Mouse (Mus musculus) limb, embryonic 13.5 days (tissue): ENCODE results near the gene Rab3d. TPM values are rescaled to one million over a fixed set of nuclear protein-coding genes. Genes with fewer than 3 reads are reported as not detected.
A peak's percentile ranks its signal among the peaks of the same experiment; 100 is the strongest.

ENCODE experiments used
- ATAC-seq: fragments of 200-750 bp; cut with Nextera tagmentation; 2 replicates; pipeline ENCODE4 v1.8.0; 2017; ENCODE audit warnings: low read depth, moderate number of reproducible peaks, moderate TSS enrichment; ENCODE audit not compliant: low FRiP score
- H3K27ac ChIP-seq: fragments of 300-500 bp; sonication (generic); 2 replicates; pipeline ENCODE4 v1.5.1; 2015; ENCODE audit warnings: inconsistent platforms, mild to moderate bottlenecking, moderate library complexity
- H3K27me3 ChIP-seq: fragments of 300-500 bp; sonication (generic); 2 replicates; pipeline ENCODE4 v1.6.1; 2015; ENCODE audit warnings: mild to moderate bottlenecking, inconsistent platforms
- H3K36me3 ChIP-seq: fragments of 300-500 bp; sonication (generic); 2 replicates; pipeline ENCODE4 v1.6.1; 2015; ENCODE audit warnings: inconsistent platforms, mild to moderate bottlenecking, moderate library complexity
- H3K4me1 ChIP-seq: fragments of 300-500 bp; sonication (generic); 2 replicates; pipeline ENCODE4 v1.6.1; 2015; ENCODE audit warnings: inconsistent platforms
- H3K4me2 ChIP-seq: fragments of 300-500 bp; sonication (generic); replicated peaks from 2 replicates; pipeline ENCODE4 v1.6.1; 2015; ENCODE audit warnings: inconsistent platforms, mild to moderate bottlenecking, moderate library complexity
- H3K4me3 ChIP-seq: fragments of 300-500 bp; sonication (generic); 2 replicates; pipeline ENCODE4 v1.5.1; 2015; ENCODE audit warnings: moderate library complexity, mild to moderate bottlenecking, inconsistent platforms
- H3K9ac ChIP-seq: fragments of 300-500 bp; sonication (generic); 2 replicates; pipeline ENCODE4 v1.6.1; 2015; ENCODE audit warnings: mild to moderate bottlenecking, inconsistent platforms
- H3K9me3 ChIP-seq: fragments of 300-500 bp; sonication (generic); 2 replicates; pipeline ENCODE4 v1.6.1; 2016; ENCODE audit warnings: inconsistent platforms
- WGBS: fragments of 180-500 bp; shearing (Covaris S2); methylation state at CpG from one replicate; pipeline ENCODE4 v1.1.7; 2015; 5-methylcytosine and 5-hydroxymethylcytosine counted together
- polyA plus RNA-seq: library from polyadenylated mRNA; unstranded; fragments of >200 nt; fragmentation: Nextera tagmentation; extraction: Ambion mirVana; gene quantifications from 2 replicates; pipeline ENCODE4 v1.2.1, GENCODE M21; 2015

Rab3d gene
- polyA plus RNA-seq, 1 experiment from 2014 or later: 14.0 TPM

GRCm38 (mm10) chr9:21924099-21924493, 6.1 kb upstream of the Rab3d start:
- H3K27me3 ChIP-seq: no peaks in the 10 kb centered on the region
- no peak overlapping the region for H3K9ac ChIP-seq
- H3K4me2 ChIP-seq: no peak overlapping the region
- no peaks in the 10 kb centered on the region; the same call in 1 of the 2 replicates for H3K9me3 ChIP-seq
- 80% methylated on average over 6 of the region's 6 CpGs for WGBS
- H3K4me1 ChIP-seq: peaks cover 13% of the 10 kb centered on the region
- H3K27ac ChIP-seq: no peak overlapping the region
- peaks cover 12% of the 10 kb centered on the region for H3K36me3 ChIP-seq
- no peak overlapping the region for H3K4me3 ChIP-seq
- ATAC-seq: no peak

GRCm38 (mm10) chr9:21923490-21924098, 5.6 kb upstream of the Rab3d start:
- Histone ChIP-seq H3K9ac (no peak overlapping the region), H3K4me2 (no peak overlapping the region), H3K4me1 (peaks cover 13% of the 10 kb centered on the region), H3K27ac (no peak overlapping the region), H3K4me3 (no peak overlapping the region), H3K27me3 (no peaks in the 10 kb centered on the region), H3K9me3 (no peaks in the 10 kb centered on the region; the same call in 1 of the 2 replicates), H3K36me3 (peaks cover 12% of the 10 kb centered on the region)
- 64% methylated on average over 3 of the region's 3 CpGs for WGBS
- no peak for ATAC-seq

GRCm38 (mm10) chr9:21923036-21923435, 5.0 kb upstream of the Rab3d start:
- Histone ChIP-seq H3K4me1 (peaks cover 13% of the 10 kb centered on the region), H3K27me3 (no peaks in the 10 kb centered on the region), H3K36me3 (peaks cover 12% of the 10 kb centered on the region), H3K27ac (no peak overlapping the region), H3K9me3 (no peaks in the 10 kb centered on the region; the same call in 1 of the 2 replicates), H3K4me3 (no peak overlapping the region), H3K9ac (no peak overlapping the region), H3K4me2 (no peak overlapping the region)
- 89% methylated on average over 4 of the region's 4 CpGs for WGBS
- no peak for ATAC-seq

GRCm38 (mm10) chr9:21918692-21919384, 846 bp upstream of the Rab3d start:
- peaks cover 27% of the 10 kb centered on the region for H3K27me3 ChIP-seq
- no peak overlapping the region; the same call in 1 of the 2 replicates for H3K9ac ChIP-seq
- peak overlapping the region; percentile 97 for H3K4me2 ChIP-seq
- WGBS: 23% methylated on average over 5 of the region's 5 CpGs
- peak overlapping the region; percentile 65 for H3K4me3 ChIP-seq
- ATAC-seq: no peak
- peaks cover 3% of the 10 kb centered on the region for H3K36me3 ChIP-seq
- peaks cover 5% of the 10 kb centered on the region for H3K4me1 ChIP-seq
- H3K27ac ChIP-seq: no peak overlapping the region
- no peaks in the 10 kb centered on the region for H3K9me3 ChIP-seq

GRCm38 (mm10) chr9:21917493-21918034, 428 bp downstream of the Rab3d start:
- H3K27ac ChIP-seq: no peak overlapping the region; the same call in 1 of the 2 replicates

GRCm38 (mm10) chr9:21916851-21917492, 1.0 kb downstream of the Rab3d start:
- peak overlapping the region; percentile 68; the same call in 1 of the 2 replicates for H3K9ac ChIP-seq
- peak overlapping the region; percentile 65 for H3K4me3 ChIP-seq
- peaks cover 5% of the 10 kb centered on the region for H3K4me1 ChIP-seq
- peak overlapping the region; percentile 97 for H3K4me2 ChIP-seq
- peaks cover 2% of the 10 kb centered on the region; the same call in 1 of the 2 replicates for H3K36me3 ChIP-seq
- 63% methylated on average over 3 of the region's 3 CpGs for WGBS
- no peak overlapping the region for H3K27ac ChIP-seq
- H3K27me3 ChIP-seq: peaks cover 27% of the 10 kb centered on the region
- no peaks in the 10 kb centered on the region for H3K9me3 ChIP-seq
- ATAC-seq: no peak

More at GRCm38 (mm10) chr9:21917493-21918034, 428 bp downstream of the Rab3d start:
- Histone ChIP-seq H3K9me3 (no peaks in the 10 kb centered on the region), H3K27me3 (peaks cover 27% of the 10 kb centered on the region), H3K4me3 (peak overlapping the region; percentile 65), H3K4me2 (peak overlapping the region; percentile 97), H3K4me1 (peaks cover 5% of the 10 kb centered on the region), H3K36me3 (peaks cover 3% of the 10 kb centered on the region; the same call in 1 of the 2 replicates), H3K9ac (peak overlapping the region; percentile 68)
- WGBS: 2% methylated on average over 35 of the region's 35 CpGs
- ATAC-seq: no peak; the same call in 1 of the 2 replicates

- WGBS: 70% methylated on average over 10 of the region's 10 CpGs
- Histone ChIP-seq H3K27ac (no peak overlapping the region), H3K9me3 (no peaks in the 10 kb centered on the region), H3K4me1 (no peaks in the 10 kb centered on the region), H3K27me3 (0 out of 2 replicates have a peak, but pooled peaks cover 4% of the 10 kb centered on the region), H3K9ac (no peak overlapping the region; the same call in 1 of the 2 replicates), H3K4me2 (no peak overlapping the region), H3K36me3 (no peaks in the 10 kb centered on the region), H3K4me3 (no peak overlapping the region)
- no peak for ATAC-seq
Observed at GRCm38 (mm10) chr9:21909474-21910223, 8.3 kb downstream of the Rab3d start.

- no peak overlapping the region for H3K4me3 ChIP-seq
- H3K4me1 ChIP-seq: no peaks in the 10 kb centered on the region
- 78% methylated on average over 11 of the region's 11 CpGs for WGBS
- no peak overlapping the region for H3K4me2 ChIP-seq
- no peaks in the 10 kb centered on the region for H3K9me3 ChIP-seq
- H3K27me3 ChIP-seq: peaks cover 10% of the 10 kb centered on the region; the same call in 1 of the 2 replicates
- H3K27ac ChIP-seq: no peak overlapping the region
- H3K36me3 ChIP-seq: no peaks in the 10 kb centered on the region
- no peak for ATAC-seq
- no peak overlapping the region for H3K9ac ChIP-seq
Observed at GRCm38 (mm10) chr9:21908216-21908615, 9.8 kb downstream of the Rab3d start.

- 0 out of 2 replicates have a peak, but pooled peaks cover 4% of the 10 kb centered on the region for H3K4me1 ChIP-seq
- no peak overlapping the region for H3K9ac ChIP-seq
- H3K4me2 ChIP-seq: no peak overlapping the region
- no peak overlapping the region for H3K4me3 ChIP-seq
- no peaks in the 10 kb centered on the region for H3K9me3 ChIP-seq
- H3K36me3 ChIP-seq: no peaks in the 10 kb centered on the region
- WGBS: 82% methylated on average over 4 of the region's 4 CpGs
- peaks cover 18% of the 10 kb centered on the region for H3K27me3 ChIP-seq
- no peak overlapping the region for H3K27ac ChIP-seq
- no peak for ATAC-seq
Observed at GRCm38 (mm10) chr9:21904031-21904430, 14.0 kb downstream of the Rab3d start.

GRCm38 (mm10) chr9:21901223-21901820, 16.7 kb downstream of the Rab3d start:
- Histone ChIP-seq H3K27ac (no peak overlapping the region), H3K4me1 (0 out of 2 replicates have a peak, but pooled peaks cover 4% of the 10 kb centered on the region), H3K27me3 (peaks cover 21% of the 10 kb centered on the region), H3K4me2 (peak overlapping the region; percentile 61), H3K36me3 (no peaks in the 10 kb centered on the region), H3K9ac (peak overlapping the region; percentile 39; the same call in 1 of the 2 replicates), H3K9me3 (no peaks in the 10 kb centered on the region), H3K4me3 (peak overlapping the region; percentile 47)
- WGBS: 14% methylated on average over 10 of the region's 10 CpGs
- ATAC-seq: peak; percentile 85

- no peak for ATAC-seq
- WGBS: 66% methylated on average over 3 of the region's 3 CpGs
Observed at GRCm38 (mm10) chr9:21889229-21889628, 28.8 kb downstream of the Rab3d start.

More at GRCm38 (mm10) chr9:21889229-21889628, 28.8 kb downstream of the Rab3d start:
- no peak overlapping the region for H3K27ac ChIP-seq
- H3K4me3 ChIP-seq: no peak overlapping the region
- H3K4me2 ChIP-seq: no peak overlapping the region
- no peaks in the 10 kb centered on the region for H3K36me3 ChIP-seq
- no peak overlapping the region for H3K9ac ChIP-seq
- no peaks in the 10 kb centered on the region for H3K9me3 ChIP-seq
- no peaks in the 10 kb centered on the region for H3K27me3 ChIP-seq
- no peaks in the 10 kb centered on the region for H3K4me1 ChIP-seq
